Mouse (Mus musculus): Measurements from ENCODE around the gene Actn1.

- TF ChIP-seq CTCF (IDR thresholded peaks at IDR 0.05; ENCODE audit: low read depth) (no peak), EP300 (IDR thresholded peaks at IDR 0.05; ENCODE audit: low read depth) (no peak)
These were observed 68.8 kb downstream of the Actn1 start for GRCm38 (mm10) chr12:80191371-80191770.

All from heart, postnatal 0 days (tissue).